Mouse (Mus musculus): Measurements from ENCODE around the gene Phtf2.

DNA sequence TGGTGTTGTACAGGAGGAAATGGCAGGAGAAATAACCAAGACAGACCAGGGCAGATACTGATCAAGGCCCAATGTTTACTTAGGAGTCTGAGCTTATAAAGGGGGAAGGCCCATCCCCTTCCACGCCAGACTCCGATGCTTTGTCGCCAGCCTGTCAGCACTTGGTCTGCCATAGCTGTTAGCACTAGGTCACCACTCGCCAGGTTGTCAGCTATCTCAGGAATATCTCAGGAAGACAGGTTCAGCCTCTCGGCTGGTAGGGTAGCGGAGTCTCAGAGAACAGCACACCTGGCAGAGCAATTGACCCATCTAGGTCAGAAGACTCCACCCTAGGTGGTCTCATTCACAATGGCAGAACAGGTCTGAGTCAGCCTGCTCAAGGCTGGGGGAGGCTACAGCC is 140.7 kb downstream of the Phtf2 start:
- TF ChIP-seq POLR2A (IDR thresholded peaks at IDR 0.05; ENCODE audit: low read depth, low read length): no peak
- no peak for TF ChIP-seq CTCF (IDR thresholded peaks at IDR 0.05; ENCODE audit: extremely low read depth, insufficient read depth, insufficient read length, insufficient replicate concordance)

All from spleen, adult 2 months (tissue).